Mouse (Mus musculus) bone marrow macrophage, adult 2 months (primary cell): ENCODE results near the gene Wbp4.

Experiments
- CTCF ChIP-seq: IDR thresholded peaks from 2 replicates; pipeline ENCODE4 v1.5.1; 2012; ENCODE audit warnings: low read depth, mild to moderate bottlenecking, low read length, moderate library complexity
- POLR2A ChIP-seq: IDR thresholded peaks from 2 replicates; pipeline ENCODE4 v1.6.1; 2012; ENCODE audit warnings: mild to moderate bottlenecking, low read depth, low read length, borderline replicate concordance

- TF ChIP-seq CTCF (no peak), POLR2A (no peak)
These were observed 20.3 kb downstream of the Wbp4 start for GRCm38 (mm10) chr14:79460988-79461387.
